Mouse (Mus musculus) heart, postnatal 0 days (tissue): ENCODE measurements at regions not wholly inside any gene's neighbourhood (a gene's known extent, or its start where the extent isn't known, plus 50 kb on each side); places are given as distances from the start of the nearest gene placed in this dataset.

Experiments used
- CTCF ChIP-seq: IDR thresholded peaks from 2 replicates; pipeline ENCODE4 v1.5.1; 2016; ENCODE audit warnings: antibody characterized with exemption, control low read depth, low read depth
- EP300 ChIP-seq: IDR thresholded peaks from 2 replicates; pipeline ENCODE4 v1.6.1; 2016; ENCODE audit warnings: antibody characterized with exemption, low read depth

DNA sequence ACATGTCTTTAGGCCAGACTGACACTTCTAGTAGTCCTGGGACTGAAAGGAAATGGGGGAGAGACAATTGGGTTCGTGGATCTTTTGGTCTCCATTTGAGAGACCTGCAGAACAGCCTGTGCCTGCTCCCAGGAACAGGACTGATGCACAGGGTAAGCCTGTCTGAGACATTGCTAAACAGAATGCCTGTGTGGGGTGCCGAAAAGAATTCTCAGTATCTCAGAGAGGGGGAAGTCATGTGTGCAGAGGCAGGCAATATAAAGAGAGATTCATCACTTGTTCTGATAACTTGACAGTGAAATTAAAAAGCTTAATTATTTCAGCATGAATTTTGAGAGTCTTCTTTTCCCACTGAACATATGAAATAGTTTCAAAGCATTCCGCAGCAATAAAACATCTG is 268.7 kb downstream of the Rnf144a start:
- no peak for TF ChIP-seq CTCF
- no peak for TF ChIP-seq EP300
